Comparison of ENCODE assay signal across 8 mouse cellular contexts in genomic region chr2:120970559-120971080, GRCm38 (mm10). TPM values are rescaled to one million over a fixed set of nuclear protein-coding genes. Genes with fewer than 3 reads are reported as not detected.
DNase-seq lines count a peak whose midpoint lies in the region; ATAC-seq and TF ChIP-seq lines count a peak whose summit lies in the region.

TSS of gene Ubr1 (minus strand) at chr2:120970715.

- no peak; the same call in 1 of the 2 replicates for TF ChIP-seq CTCF in intestine, postnatal 0 days (IDR thresholded peaks at IDR 0.05; ENCODE audit: low read depth)

- no peaks in the 10 kb centered on the region for H3K9me3 ChIP-seq in embryonic facial prominence, embryonic 10.5 days
- no peaks in the 10 kb centered on the region for H3K9me3 ChIP-seq in intestine, postnatal 0 days (ENCODE audit: control insufficient read depth)
- no peaks in the 10 kb centered on the region for H3K9me3 ChIP-seq in midbrain, embryonic 11.5 days (ENCODE audit: control insufficient read depth, low read length)

- H3K27ac ChIP-seq in embryonic facial prominence, embryonic 10.5 days (replicated peaks) = peak within 1 kb of the TSS; percentile 96
- peak within 1 kb of the TSS; percentile 74 for H3K27ac ChIP-seq in intestine, postnatal 0 days (ENCODE audit: low read depth, low read length)
- peak within 1 kb of the TSS; percentile 68 for H3K27ac ChIP-seq in midbrain, embryonic 11.5 days (ENCODE audit: low read depth, low read length)

- ATAC-seq in granulocyte monocyte progenitor cell, adult 5-6 weeks (replicated peaks; ENCODE audit: poor library complexity, severe bottlenecking) = peak; percentile 96
- ATAC-seq in intestine, postnatal 0 days = peak; percentile 81
- peak; percentile 89 for ATAC-seq in midbrain, embryonic 11.5 days (ENCODE audit: low FRiP score)

- peak within 1 kb of the TSS; percentile 90 for H3K4me3 ChIP-seq in embryonic facial prominence, embryonic 10.5 days
- peak within 1 kb of the TSS; percentile 93 for H3K4me3 ChIP-seq in intestine, postnatal 0 days (ENCODE audit: low read depth, low read length)
- H3K4me3 ChIP-seq in midbrain, embryonic 11.5 days (ENCODE audit: low read depth, low read length) = peak within 1 kb of the TSS; percentile 81

- peaks cover under 1% of the 10 kb centered on the region; the same call in 1 of the 2 replicates for H3K27me3 ChIP-seq in embryonic facial prominence, embryonic 10.5 days (replicated peaks; ENCODE audit: low read depth, poor library complexity, severe bottlenecking)
- no peaks in the 10 kb centered on the region for H3K27me3 ChIP-seq in intestine, postnatal 0 days (replicated peaks; ENCODE audit: control insufficient read depth, insufficient read depth, low read length)
- H3K27me3 ChIP-seq in midbrain, embryonic 11.5 days (ENCODE audit: control insufficient read depth, insufficient read depth, low read length) = no peaks in the 10 kb centered on the region

- intact Hi-C loops in left cerebral cortex, postnatal 4 days (cut with DNase I) = no loop called here

- WGBS in embryonic facial prominence, embryonic 10.5 days = under 1% methylated on average over 39 of the region's 39 CpGs
- under 1% methylated on average over 39 of the region's 39 CpGs for WGBS in intestine, postnatal 0 days
- under 1% methylated on average over 39 of the region's 39 CpGs for WGBS in midbrain, embryonic 11.5 days

- DNase-seq in adrenal gland, postnatal 14 days = peak; percentile 93
- peak; percentile 93 for DNase-seq in embryonic facial prominence, embryonic 10.5 days (ENCODE audit: low spot score)
- DNase-seq in left cerebral cortex, postnatal 4 days = peak; percentile 91
- DNase-seq in midbrain, embryonic 11.5 days (ENCODE audit: low spot score, missing footprints) = no peak
- DNase-seq in right cerebral cortex, postnatal 4 days = peak; percentile 79
- peak; percentile 87 for DNase-seq in yolk sac, embryonic 10.5 days (ENCODE audit: low spot score)

- H3K4me2 ChIP-seq in intestine, postnatal 0 days (replicated peaks; ENCODE audit: low read depth) = peak within 1 kb of the TSS; percentile 80
- peak within 1 kb of the TSS; percentile 61 for H3K4me2 ChIP-seq in midbrain, embryonic 11.5 days

- H3K4me1 ChIP-seq in embryonic facial prominence, embryonic 10.5 days = peaks cover 22% of the 10 kb centered on the region
- H3K4me1 ChIP-seq in intestine, postnatal 0 days (replicated peaks; ENCODE audit: control insufficient read depth, insufficient read depth, low read length) = 0 out of 2 replicates have a peak, but pooled peaks cover 6% of the 10 kb centered on the region
- peaks cover 4% of the 10 kb centered on the region; the same call in 1 of the 2 replicates for H3K4me1 ChIP-seq in midbrain, embryonic 11.5 days (ENCODE audit: control insufficient read depth, insufficient read depth, low read length)

- H3K36me3 ChIP-seq in embryonic facial prominence, embryonic 10.5 days (replicated peaks) = peaks cover 8% of the 10 kb centered on the region; the same call in 1 of the 2 replicates
- no peaks in the 10 kb centered on the region for H3K36me3 ChIP-seq in intestine, postnatal 0 days (ENCODE audit: control insufficient read depth, insufficient read depth)
- no peaks in the 10 kb centered on the region for H3K36me3 ChIP-seq in midbrain, embryonic 11.5 days (ENCODE audit: control insufficient read depth, insufficient read depth, low read length)

- H3K9ac ChIP-seq in intestine, postnatal 0 days (ENCODE audit: low read depth, low read length) = peak within 1 kb of the TSS; percentile 83
- peak within 1 kb of the TSS; percentile 88 for H3K9ac ChIP-seq in midbrain, embryonic 11.5 days (ENCODE audit: low read length)

RNA-seq across cellular contexts. Expression of gene Ubr1, which starts in this region (rescaled TPM):
- 32.0 and 35.0 TPM in 2 replicates for total RNA-seq in adrenal gland, postnatal 14 days (2021)
- 24.5 and 27.3 TPM in 2 replicates for polyA plus RNA-seq in embryonic facial prominence, embryonic 10.5 days (2016; fragmentation: Nextera tagmentation; extraction: Ambion mirVana)
- total RNA-seq in granulocyte monocyte progenitor cell, adult 5-6 weeks (2014; fragmentation: Nextera tagmentation) = 26.0 and 29.1 TPM in 2 replicates
- total RNA-seq in granulocyte monocyte progenitor cell, adult 5-6 weeks (2017) = 26.0 and 33.2 TPM in 2 replicates
- polyA plus RNA-seq in intestine, postnatal 0 days (2015; fragmentation: Nextera tagmentation; extraction: Ambion mirVana) = 6.5 and 7.1 TPM in 2 replicates
- total RNA-seq in left cerebral cortex, postnatal 4 days (2021) = 10 to 100 TPM; 47.6 to 51.2 TPM
- 21.0 and 21.7 TPM in 2 replicates for polyA plus RNA-seq in midbrain, embryonic 11.5 days (2014; fragmentation: Nextera tagmentation; extraction: Ambion mirVana)
